ENCODE assay signal across 19 mouse cellular contexts in genomic region chr11:22781190-22781589, GRCm38 (mm10).
DNase-seq lines count a peak whose midpoint lies in the region; ATAC-seq and TF ChIP-seq lines count a peak whose summit lies in the region.
"Had no signal": no experiment of that assay in that cellular context is flagged by ENCODE, and none has a peak within 500 bp of the region (broad histone marks: within the 10 kb centered on the region; RNA-seq: fewer than 3 reads in every experiment).

No protein-coding gene starts in this region.

- H3K36me3 ChIP-seq in liver, embryonic 12.5 days, result no peaks in the 10 kb centered on the region; the same call in 1 of the 2 replicates
- H3K36me3 ChIP-seq in liver, embryonic 11.5 days (ENCODE audit: control insufficient read depth, insufficient read depth, low read length), result no peaks in the 10 kb centered on the region
- H3K36me3 ChIP-seq in C2C12 (ENCODE audit: control insufficient read depth, insufficient read depth), result no peaks in the 10 kb centered on the region
- no peaks in the 10 kb centered on the region for H3K36me3 ChIP-seq in intestine, embryonic 15.5 days
- H3K36me3 ChIP-seq in small intestine, adult 2 months (ENCODE audit: control insufficient read depth, insufficient read depth, low read length), result no peaks in the 10 kb centered on the region
- H3K36me3 ChIP-seq: embryonic facial prominence, embryonic 10.5 days; heart, embryonic 13.5 days; limb, embryonic 12.5 days; neural tube, embryonic 12.5 days had no signal

- TF ChIP-seq CTCF in C2C12 (IDR thresholded peaks at IDR 0.05; ENCODE audit: control insufficient read depth, insufficient read depth, insufficient read length), result no peak
- no peak for TF ChIP-seq CTCF in small intestine, adult 2 months (IDR thresholded peaks at IDR 0.05; ENCODE audit: extremely low read depth, insufficient read length, insufficient replicate concordance, low read depth, low read length)

- H3K79me3 ChIP-seq in C2C12 (ENCODE audit: low read depth), result no peaks in the 10 kb centered on the region

- no peak overlapping the region for H3K4me3 ChIP-seq in liver, embryonic 12.5 days
- no peak overlapping the region for H3K4me3 ChIP-seq in liver, embryonic 11.5 days (ENCODE audit: low read depth, low read length)
- no peak overlapping the region for H3K4me3 ChIP-seq in C2C12 (ENCODE audit: insufficient read depth, poor library complexity, severe bottlenecking)
- H3K4me3 ChIP-seq in intestine, embryonic 15.5 days (replicated peaks), result no peak overlapping the region
- H3K4me3 ChIP-seq in small intestine, adult 2 months (ENCODE audit: low read depth, low read length), result no peak overlapping the region
- H3K4me3 ChIP-seq: embryonic facial prominence, embryonic 10.5 days; heart, embryonic 13.5 days; limb, embryonic 12.5 days; neural tube, embryonic 12.5 days had no signal

- H3K4me1 ChIP-seq in liver, embryonic 12.5 days, result peaks cover 20% of the 10 kb centered on the region
- H3K4me1 ChIP-seq in liver, embryonic 11.5 days (replicated peaks; ENCODE audit: control insufficient read depth, insufficient read depth, low read length), result peaks cover 4% of the 10 kb centered on the region; the same call in 1 of the 2 replicates
- H3K4me1 ChIP-seq in intestine, embryonic 15.5 days (replicated peaks), result peaks cover 8% of the 10 kb centered on the region; the same call in 1 of the 2 replicates
- H3K4me1 ChIP-seq in small intestine, adult 2 months (ENCODE audit: control insufficient read depth, insufficient read depth, insufficient read length, low read length), result peaks cover 28% of the 10 kb centered on the region
- H3K4me1 ChIP-seq: neural tube, embryonic 12.5 days had no signal

- no peak overlapping the region for H3K4me2 ChIP-seq in liver, embryonic 12.5 days
- no peak overlapping the region for H3K4me2 ChIP-seq in liver, embryonic 11.5 days
- H3K4me2 ChIP-seq in intestine, embryonic 15.5 days (replicated peaks), result no peak overlapping the region
- H3K4me2 ChIP-seq: heart, embryonic 13.5 days; limb, embryonic 12.5 days; lung, embryonic 14.5 days; neural tube, embryonic 12.5 days had no signal

- no peaks in the 10 kb centered on the region for H3K79me2 ChIP-seq in C2C12 (ENCODE audit: control insufficient read depth, insufficient read depth)

- no peaks in the 10 kb centered on the region for H3K9me3 ChIP-seq in liver, embryonic 12.5 days (replicated peaks)
- H3K9me3 ChIP-seq in liver, embryonic 11.5 days (ENCODE audit: control insufficient read depth, low read length), result no peaks in the 10 kb centered on the region
- no peaks in the 10 kb centered on the region for H3K9me3 ChIP-seq in intestine, embryonic 15.5 days
- H3K9me3 ChIP-seq: embryonic facial prominence, embryonic 10.5 days; heart, embryonic 13.5 days; neural tube, embryonic 12.5 days had no signal

- TF ChIP-seq POLR2A in small intestine, adult 2 months (IDR thresholded peaks at IDR 0.05; ENCODE audit: low read depth, low read length), result no peak

- H3K9ac ChIP-seq in liver, embryonic 12.5 days, result no peak overlapping the region
- no peak overlapping the region for H3K9ac ChIP-seq in liver, embryonic 11.5 days (ENCODE audit: low read depth, low read length)
- H3K9ac ChIP-seq in intestine, embryonic 15.5 days, result no peak overlapping the region
- H3K9ac ChIP-seq: heart, embryonic 13.5 days; limb, embryonic 12.5 days; lung, embryonic 14.5 days; neural tube, embryonic 12.5 days had no signal

- no peaks in the 10 kb centered on the region for H3K27me3 ChIP-seq in liver, embryonic 12.5 days (replicated peaks)
- H3K27me3 ChIP-seq in liver, embryonic 11.5 days (replicated peaks; ENCODE audit: control insufficient read depth, insufficient read depth, low read length), result no peaks in the 10 kb centered on the region
- no peaks in the 10 kb centered on the region for H3K27me3 ChIP-seq in C2C12 (ENCODE audit: control insufficient read depth, insufficient read depth, insufficient read length)
- no peaks in the 10 kb centered on the region for H3K27me3 ChIP-seq in intestine, embryonic 15.5 days (replicated peaks)
- no peaks in the 10 kb centered on the region for H3K27me3 ChIP-seq in small intestine, adult 2 months (ENCODE audit: control insufficient read depth, insufficient read depth, low read length)
- H3K27me3 ChIP-seq: CH12.LX; heart, embryonic 13.5 days; limb, embryonic 12.5 days; neural tube, embryonic 12.5 days had no signal

- peak; percentile 30; the same call in 1 of the 2 replicates for ATAC-seq in liver, embryonic 12.5 days
- no peak for ATAC-seq in liver, embryonic 11.5 days (replicated peaks; ENCODE audit: low FRiP score)
- ATAC-seq in intestine, embryonic 15.5 days, result peak; percentile 24; the same call in 1 of the 2 replicates
- no peak for ATAC-seq in erythroid progenitor cell, adult 5-6 weeks (replicated peaks; ENCODE audit: low FRiP score, poor library complexity, severe bottlenecking)
- ATAC-seq: forebrain, embryonic 16.5 days had no signal

- no peak overlapping the region; the same call in 1 of the 2 replicates for H3K27ac ChIP-seq in liver, embryonic 12.5 days
- no peak overlapping the region for H3K27ac ChIP-seq in liver, embryonic 11.5 days (ENCODE audit: low read depth, low read length)
- H3K27ac ChIP-seq in intestine, embryonic 15.5 days, result no peak overlapping the region
- peak overlapping the region; percentile 91 for H3K27ac ChIP-seq in small intestine, adult 2 months (ENCODE audit: insufficient read depth, low read depth, low read length)
- H3K27ac ChIP-seq: embryonic facial prominence, embryonic 10.5 days; heart, embryonic 13.5 days; kidney, postnatal 0 days; limb, embryonic 12.5 days; neural tube, embryonic 12.5 days had no signal

- DNase-seq in liver, embryonic 11.5 days (ENCODE audit: low spot score), result no peak
- DNase-seq in right cerebral cortex, adult 2 months (ENCODE audit: low spot score in 2 of 2), result no peak
- DNase-seq: adrenal gland, adult 8-10 months; cerebellum, adult 2 months; heart, postnatal 4 days; lung, embryonic 14.5 days; right cerebral cortex, postnatal 14 days had no signal

- no peak overlapping the region for H3ac ChIP-seq in C2C12 (ENCODE audit: control insufficient read depth, insufficient read length, low read depth)

TF ChIP-seq in C2C12, 6 proteins besides CTCF, POLR2A, EP300 and RAD21:
- TF ChIP-seq USF1 (IDR thresholded peaks at IDR 0.05; ENCODE audit: low read depth), result no peak
- TF ChIP-seq CEBPB (IDR thresholded peaks at IDR 0.05; ENCODE audit: low read depth), result peak; percentile 87
- peak; percentile 77 for TF ChIP-seq MYOD1 (IDR thresholded peaks at IDR 0.05; ENCODE audit: control insufficient read depth, insufficient read length, low read depth)
- no peak for TF ChIP-seq MYOG (IDR thresholded peaks at IDR 0.05; ENCODE audit: control insufficient read depth, extremely low read depth, insufficient read length)

Comparison
In these comparisons a context has a peak if more than half of its experiments do, and no peak if none do; other contexts are left out.
1. ATAC-seq: peak in liver, embryonic 12.5 days (single experiment) and intestine, embryonic 15.5 days (single experiment); none in liver, embryonic 11.5 days (single experiment) and erythroid progenitor cell, adult 5-6 weeks (single experiment).